Mouse (Mus musculus) lung, adult 2 months (tissue): ENCODE measurements around the gene 2700097O09Rik. TPM values are rescaled to one million over a fixed set of nuclear protein-coding genes. Genes with fewer than 3 reads are reported as not detected.

ENCODE experiments used
- DNase-seq: peaks from one replicate; pipeline ENCODE4 v3.0.0; 2022
- H3K4me1 ChIP-seq: fragments of 200-500 bp; 2 replicates; pipeline ENCODE4 v1.6.1; 2011; ENCODE audit warnings: low read length; ENCODE audit not compliant: control insufficient read depth, insufficient read depth
- H3K4me3 ChIP-seq: fragments of 200-500 bp; replicated peaks from 2 replicates; pipeline ENCODE3; 2011; ENCODE audit warnings: low read depth, mild to moderate bottlenecking, control low read depth, low read length; ENCODE audit errors: extremely low read depth
- CTCF ChIP-seq: fragments of 200-500 bp; IDR thresholded peaks from 2 replicates; pipeline ENCODE4 v1.5.1; 2011; ENCODE audit warnings: mild to moderate bottlenecking, low read length, control low read depth; ENCODE audit not compliant: insufficient read depth
- POLR2A ChIP-seq: fragments of 200-500 bp; IDR thresholded peaks from 2 replicates; pipeline ENCODE4 v1.6.1; 2011; ENCODE audit warnings: low read depth, mild to moderate bottlenecking, control low read depth, low read length, borderline replicate concordance; ENCODE audit errors: extremely low read depth
- WGBS: fragments of 180-500 bp; shearing (Covaris S2); methylation state at CpG from one replicate; pipeline ENCODE4 v1.1.7; 2018; 5-methylcytosine and 5-hydroxymethylcytosine counted together
- polyA plus RNA-seq: library from polyadenylated mRNA; depleted of rRNA; stranded (reverse); fragments of >200 nt; gene quantifications from 2 replicates; pipeline ENCODE4 v1.2.3, GENCODE M21; 2012

Gene 2700097O09Rik
- polyA plus RNA-seq, 1 experiment, result 6.4 TPM

- 30% methylated on average over 3 of the region's 3 CpGs for WGBS
- TF ChIP-seq POLR2A, result no peak
- no peak for TF ChIP-seq CTCF
- Histone ChIP-seq H3K4me1 (no peaks in the 10 kb centered on the region), H3K4me3 (no peak overlapping the region)
- no peak for DNase-seq
Observed at GRCm38 (mm10) chr12:55027088-55027487, 52.8 kb downstream of the 2700097O09Rik start.

- TF ChIP-seq POLR2A (no peak), CTCF (no peak)
- no peak for DNase-seq
- Histone ChIP-seq H3K4me1 (no peaks in the 10 kb centered on the region), H3K4me3 (no peak overlapping the region)
- 62% methylated on average over 2 of the region's 2 CpGs for WGBS
Observed at GRCm38 (mm10) chr12:55023284-55023683, 56.6 kb downstream of the 2700097O09Rik start.

GRCm38 (mm10) chr12:55019421-55019877 lies 60.5 kb downstream of the 2700097O09Rik start:
- WGBS, result 73% methylated on average over 7 of the region's 7 CpGs
- H3K4me3 ChIP-seq, result no peak overlapping the region

GRCm38 (mm10) chr12:55017119-55017721 lies 62.7 kb downstream of the 2700097O09Rik start:
- H3K4me3 ChIP-seq, result no peak overlapping the region
- TF ChIP-seq CTCF (no peak), POLR2A (no peak)
- no peak for DNase-seq
- WGBS, result 64% methylated on average over 9 of the region's 9 CpGs
- H3K4me1 ChIP-seq, result no peaks in the 10 kb centered on the region

More at GRCm38 (mm10) chr12:55019421-55019877, 60.5 kb downstream of the 2700097O09Rik start:
- TF ChIP-seq POLR2A (no peak), CTCF (no peak)
- H3K4me1 ChIP-seq, result no peaks in the 10 kb centered on the region
- no peak for DNase-seq

GRCm38 (mm10) chr12:55016339-55017118 lies 63.4 kb downstream of the 2700097O09Rik start:
- Histone ChIP-seq H3K4me3 (no peak overlapping the region), H3K4me1 (no peaks in the 10 kb centered on the region)
- DNase-seq, result no peak
- TF ChIP-seq CTCF (no peak), POLR2A (no peak)
- 65% methylated on average over 8 of the region's 8 CpGs for WGBS

- DNase-seq, result no peak
- WGBS, result 81% methylated on average over 5 of the region's 5 CpGs
- no peak for TF ChIP-seq CTCF
- TF ChIP-seq POLR2A, result no peak
Observed at GRCm38 (mm10) chr12:55015428-55015827, 64.5 kb downstream of the 2700097O09Rik start.

GRCm38 (mm10) chr12:55013626-55014398 lies 66.1 kb downstream of the 2700097O09Rik start, which contains the start of gene Baz1a:
Gene Baz1a, minus strand, starts transcription at chr12:55014348.
- Histone ChIP-seq H3K4me3 (no peak within 1 kb of the TSS), H3K4me1 (no peaks in the 10 kb centered on the region)
- TF ChIP-seq CTCF (no peak), POLR2A (no peak)
- no peak for DNase-seq
- 84% methylated on average over 6 of the region's 6 CpGs for WGBS

More at GRCm38 (mm10) chr12:55015428-55015827, 64.5 kb downstream of the 2700097O09Rik start:
- Histone ChIP-seq H3K4me3 (no peak overlapping the region), H3K4me1 (no peaks in the 10 kb centered on the region)

DNA sequence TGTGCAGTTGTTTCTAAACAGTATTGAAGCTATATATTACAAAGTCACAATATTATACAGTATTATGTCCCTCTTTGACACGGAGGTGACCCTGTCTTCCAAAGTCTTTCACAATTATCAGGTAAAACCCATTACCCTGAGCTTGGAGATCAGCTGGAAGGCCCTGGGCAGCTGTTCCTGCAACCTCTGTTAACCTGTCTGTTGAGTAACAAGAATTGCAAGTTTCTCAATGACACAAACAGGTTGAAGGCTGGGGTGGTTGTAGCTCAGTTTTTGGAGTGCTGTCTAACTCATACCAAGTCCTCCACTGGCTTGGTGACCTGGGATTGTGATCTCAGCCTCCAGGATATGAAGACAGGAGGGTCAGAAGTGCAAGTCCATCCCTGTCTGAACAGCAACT lies 66.9 kb downstream of the 2700097O09Rik start:
- TF ChIP-seq CTCF (no peak), POLR2A (no peak)
- Histone ChIP-seq H3K4me3 (no peak overlapping the region), H3K4me1 (no peaks in the 10 kb centered on the region)
- WGBS, result 78% methylated on average over 1 of the region's 1 CpGs
- no peak for DNase-seq

DNA sequence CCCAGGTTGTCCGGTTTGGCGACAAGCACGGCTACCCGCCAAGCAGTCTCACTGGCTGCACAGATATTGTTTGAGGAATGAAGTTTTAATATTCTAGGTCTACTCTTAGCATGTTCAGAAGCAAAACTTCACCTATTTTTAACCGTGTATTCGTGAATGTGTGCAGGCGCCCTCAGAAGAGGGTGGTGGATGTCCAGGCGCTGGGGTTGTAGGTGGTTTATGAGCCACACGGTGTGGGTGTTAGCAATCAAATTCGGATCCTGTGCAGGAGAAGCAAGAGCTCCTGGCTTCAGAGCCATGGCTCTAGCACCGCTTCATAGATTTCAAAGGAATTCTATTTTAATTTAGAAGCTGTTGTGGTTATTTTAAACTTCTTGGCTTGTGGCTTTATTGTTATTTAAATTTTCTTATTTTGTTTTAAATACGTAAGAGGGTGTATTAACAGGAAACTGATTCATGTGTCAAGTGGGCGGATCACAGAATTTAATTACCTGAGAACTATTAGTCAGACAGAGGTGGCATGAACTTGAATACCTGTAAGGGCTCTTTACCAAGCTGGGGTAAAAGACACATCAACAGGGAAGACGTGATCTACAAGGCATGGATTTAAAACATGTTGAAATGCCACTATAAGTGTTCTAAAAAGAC lies 72.4 kb downstream of the 2700097O09Rik start:
- WGBS, result 83% methylated on average over 14 of the region's 14 CpGs
- TF ChIP-seq POLR2A (no peak), CTCF (no peak)
- no peak overlapping the region for H3K4me3 ChIP-seq
- H3K4me1 ChIP-seq, result no peaks in the 10 kb centered on the region
- DNase-seq, result no peak
